Mouse (Mus musculus) kidney, adult 9 months (tissue): ENCODE results near the gene Msh3.

Source experiments
- DNase-seq: peaks from one replicate; pipeline ENCODE4 v3.0.0; 2022

Msh3 gene

DNA sequence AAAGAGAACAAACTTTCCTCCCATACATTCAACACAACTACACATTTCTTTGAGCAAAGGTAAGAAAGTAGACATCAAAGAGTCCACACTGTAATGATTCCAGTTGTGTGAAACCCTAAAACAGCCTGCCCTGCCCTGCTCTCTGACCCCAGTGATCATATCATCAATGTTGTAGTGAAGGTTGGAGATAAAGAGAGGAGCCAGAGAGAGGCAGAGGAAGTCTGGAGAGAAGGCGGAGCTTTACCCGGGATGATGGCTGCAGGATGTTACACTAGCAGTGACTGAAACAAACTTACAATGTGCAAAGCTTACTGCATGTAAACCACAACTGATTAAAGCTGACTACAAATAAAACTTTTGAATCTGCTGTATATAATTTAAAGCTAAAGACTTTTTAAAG is 26.8 kb downstream of the Msh3 start:
- no peak for DNase-seq

DNA sequence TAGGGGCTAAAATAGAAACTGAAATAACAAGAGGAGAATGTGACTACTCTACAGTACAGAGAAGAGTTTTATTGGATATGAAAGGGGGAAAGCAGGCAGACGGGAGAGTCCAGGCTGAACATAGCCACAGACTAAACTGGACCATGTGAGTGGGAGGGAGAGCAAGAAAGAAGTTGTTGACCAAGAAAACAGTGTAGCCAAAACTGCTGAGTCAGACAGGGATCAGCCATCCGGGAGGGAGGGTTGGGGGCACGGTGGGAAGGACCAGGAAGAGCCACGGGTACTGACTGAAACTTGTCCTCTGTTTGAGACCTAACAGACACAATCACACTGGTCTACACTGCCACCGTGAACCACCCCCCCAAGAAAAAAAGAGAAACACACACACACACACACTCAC is 28.8 kb downstream of the Msh3 start:
- no peak for DNase-seq

DNA sequence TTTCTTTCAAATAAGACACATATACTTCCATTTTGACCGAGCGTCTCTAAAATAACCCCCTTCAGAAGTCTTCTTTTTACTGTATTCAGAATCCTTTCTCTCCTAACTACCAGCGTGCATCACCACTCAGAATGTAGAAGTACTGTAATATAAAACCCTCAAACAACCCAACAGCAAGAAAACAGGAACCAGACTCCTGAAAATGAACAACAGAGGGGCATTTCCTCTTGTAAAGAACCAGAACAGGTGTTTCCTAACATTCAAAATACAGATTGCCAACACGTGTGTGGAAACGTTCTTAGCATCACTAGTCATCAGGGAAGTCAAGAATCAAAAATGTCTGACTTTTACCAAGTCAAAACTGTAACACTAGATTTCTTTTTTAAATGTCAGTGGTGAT is 34.0 kb downstream of the Msh3 start:
- no peak for DNase-seq

DNA sequence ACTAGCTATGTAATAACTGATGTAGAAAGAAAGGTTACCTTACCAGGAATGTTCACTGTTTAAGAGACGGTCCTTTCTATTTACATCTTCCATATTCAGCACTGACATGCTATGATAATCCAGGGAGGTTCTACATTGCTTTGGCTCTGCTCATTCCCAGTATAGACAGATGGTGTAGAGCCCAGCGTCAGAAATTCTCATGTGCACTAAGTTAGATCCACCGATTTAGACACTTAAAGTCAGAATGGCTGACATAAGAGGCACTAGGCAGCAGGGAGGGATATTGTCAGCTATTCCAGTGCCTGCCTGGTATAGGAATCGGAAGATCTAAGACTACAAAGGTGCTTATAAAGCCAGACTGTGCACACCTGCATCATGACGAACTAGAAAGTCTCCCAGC is 40.2 kb downstream of the Msh3 start:
- no peak for DNase-seq

DNA sequence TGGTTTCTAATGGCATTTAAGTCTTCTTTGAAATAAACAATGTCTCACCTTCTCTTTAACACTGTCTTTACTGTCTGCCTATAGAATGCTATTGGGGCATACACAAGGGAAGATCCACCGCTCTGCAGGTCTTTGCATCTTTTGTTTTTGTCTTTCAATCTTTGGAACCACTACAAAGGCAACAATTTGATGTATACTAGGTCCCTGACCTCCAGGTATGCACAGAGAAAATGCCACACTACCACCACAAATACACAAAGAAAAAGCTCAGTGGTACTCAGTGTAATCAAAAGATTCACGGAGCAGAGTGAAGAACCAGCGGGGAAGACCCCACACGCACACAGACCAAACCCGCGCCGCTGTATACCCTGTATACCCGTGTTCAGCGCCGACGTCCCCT is 49.1 kb downstream of the Msh3 start, which contains the start of gene Gm20379:
Gene Gm20379, plus strand, starts transcription at position 301 of the 400 bp plus-strand sequence.
- DNase-seq: no peak

DNA sequence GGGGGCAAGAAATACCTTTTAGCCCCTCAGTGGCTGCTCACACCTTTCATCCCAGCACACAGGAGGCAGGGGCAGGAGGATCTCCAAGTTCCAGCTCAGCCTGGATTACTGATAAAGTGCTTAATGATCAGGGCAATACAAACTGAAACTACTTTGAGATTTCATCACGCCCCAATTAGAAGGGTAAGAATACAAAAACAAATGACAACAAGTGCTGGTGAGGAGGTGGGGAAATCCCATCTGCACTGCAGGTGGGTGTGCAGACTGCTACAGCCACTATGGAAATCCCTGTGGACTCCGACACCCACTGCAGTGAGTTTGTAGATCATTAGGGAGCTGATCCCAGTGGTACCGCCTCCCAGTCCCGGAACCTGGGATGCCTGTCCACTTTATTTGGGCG is 50.5 kb downstream of the Msh3 start:
- no peak for DNase-seq

DNA sequence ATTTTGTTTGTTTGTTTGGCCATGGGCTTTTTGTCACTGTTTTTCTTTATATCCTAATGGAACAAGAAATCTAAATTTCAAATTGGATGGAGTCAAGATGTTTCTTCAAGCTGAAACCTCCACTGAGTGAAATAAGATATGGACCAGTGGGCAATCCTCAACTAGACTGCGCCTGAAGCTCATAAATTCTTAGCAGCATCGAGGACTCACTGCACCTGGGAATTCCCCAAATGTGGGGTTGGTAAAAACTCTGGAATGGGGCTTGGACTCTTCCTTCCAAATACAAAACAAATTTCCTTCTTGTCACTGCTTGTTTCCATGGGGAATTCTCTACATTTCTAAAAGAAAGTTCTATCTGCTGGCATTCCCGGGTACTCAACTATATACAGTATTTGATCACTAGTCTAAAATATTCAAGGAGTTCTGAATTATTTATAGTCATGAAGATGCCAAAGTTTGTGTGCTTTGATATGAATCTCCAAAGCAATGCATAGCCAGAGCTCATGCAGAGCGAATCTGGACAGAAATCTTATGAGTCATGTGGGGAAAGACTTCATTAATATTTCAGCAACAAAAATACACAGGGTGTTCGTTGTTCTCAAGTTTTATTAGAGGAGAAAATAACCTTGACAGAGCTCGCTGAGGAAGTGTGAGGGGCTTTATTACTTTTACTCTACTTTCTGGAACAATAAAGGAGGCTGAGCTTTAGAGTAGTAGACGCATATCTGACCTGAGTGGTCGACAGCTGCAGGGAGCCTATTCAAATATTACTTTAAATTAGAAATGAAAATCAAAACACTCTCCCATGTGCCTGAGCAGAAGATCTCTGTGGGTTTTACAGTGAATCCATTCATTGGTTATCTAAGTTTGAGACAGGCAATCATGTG is 51.5 kb downstream of the Msh3 start:
- no peak for DNase-seq

DNA sequence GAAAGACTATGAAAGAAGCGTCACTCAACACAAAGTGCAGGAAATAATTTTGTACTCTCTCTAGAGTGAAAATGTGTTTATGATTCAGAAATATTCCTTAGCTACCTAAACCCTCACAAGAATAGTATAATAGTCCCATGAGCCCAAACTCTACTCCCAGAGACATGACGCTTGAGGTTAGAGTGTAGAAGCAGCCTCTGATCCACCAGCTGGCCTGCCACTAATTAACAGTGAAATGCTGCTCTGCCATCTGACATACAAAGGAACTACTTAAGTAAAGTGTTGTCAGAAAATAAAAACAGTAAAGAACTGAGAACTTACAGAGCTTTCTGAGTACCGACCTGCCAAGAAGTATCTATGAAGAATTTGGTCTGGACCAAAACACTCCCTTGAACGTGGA is 52.3 kb downstream of the Msh3 start:
- DNase-seq: no peak

DNA sequence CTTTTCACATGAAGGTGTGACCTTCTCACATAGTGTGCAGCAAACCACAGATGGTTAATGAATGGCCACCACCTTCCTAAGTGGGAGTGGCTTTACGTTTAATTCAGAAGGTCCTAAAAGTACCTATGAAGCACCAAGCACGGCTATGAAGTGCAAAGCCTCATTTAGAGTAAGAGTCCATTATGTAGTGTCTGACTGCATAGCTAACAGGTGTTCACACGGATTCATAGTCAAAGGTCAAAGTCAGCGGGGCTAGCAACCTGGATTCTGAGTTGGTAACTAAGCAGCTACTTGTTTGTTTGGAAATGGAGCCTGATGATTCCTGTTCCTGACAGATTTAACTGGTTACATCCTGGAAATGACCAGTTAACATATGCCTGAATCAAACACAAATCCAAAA is 53.0 kb downstream of the Msh3 start:
- peak; percentile 13 for DNase-seq

DNA sequence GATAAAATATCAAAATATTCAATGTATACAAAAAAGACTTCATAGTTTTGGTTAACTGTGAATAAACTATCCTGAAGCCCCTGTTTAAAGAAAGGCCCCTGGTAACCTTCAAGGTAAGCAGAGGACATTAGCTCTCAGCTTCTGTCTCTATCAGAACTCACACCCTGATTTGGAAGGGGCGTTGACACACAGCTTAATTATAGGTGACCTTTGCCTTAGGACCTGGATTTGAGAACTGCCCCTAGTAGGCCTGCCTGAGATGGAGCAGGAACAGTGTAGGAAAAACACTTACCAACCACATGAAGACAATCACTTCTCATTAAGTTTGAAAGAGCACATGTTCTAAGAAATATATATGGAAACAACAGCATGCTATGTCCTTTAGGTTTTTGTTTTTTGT is 55.3 kb downstream of the Msh3 start:
- DNase-seq: no peak

DNA sequence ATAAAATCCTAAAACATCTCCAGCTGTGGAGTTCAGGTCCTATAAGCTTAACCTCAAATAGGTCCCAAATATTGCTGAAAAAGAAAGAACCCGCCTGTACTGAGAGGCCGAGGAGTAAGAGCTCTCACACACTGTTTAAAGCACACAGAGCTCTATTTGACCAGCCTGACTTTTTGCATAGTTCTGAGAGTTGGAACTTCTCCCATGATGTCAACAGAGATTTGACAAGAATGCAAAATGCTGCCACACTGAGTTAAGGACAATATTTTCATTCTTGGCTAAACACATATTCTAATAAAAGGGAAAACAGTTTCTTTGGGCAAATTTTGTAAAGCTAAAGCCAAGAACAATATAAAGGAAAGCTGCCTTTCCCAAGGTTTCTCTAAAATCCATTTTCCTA is 57.8 kb downstream of the Msh3 start:
- no peak for DNase-seq

DNA sequence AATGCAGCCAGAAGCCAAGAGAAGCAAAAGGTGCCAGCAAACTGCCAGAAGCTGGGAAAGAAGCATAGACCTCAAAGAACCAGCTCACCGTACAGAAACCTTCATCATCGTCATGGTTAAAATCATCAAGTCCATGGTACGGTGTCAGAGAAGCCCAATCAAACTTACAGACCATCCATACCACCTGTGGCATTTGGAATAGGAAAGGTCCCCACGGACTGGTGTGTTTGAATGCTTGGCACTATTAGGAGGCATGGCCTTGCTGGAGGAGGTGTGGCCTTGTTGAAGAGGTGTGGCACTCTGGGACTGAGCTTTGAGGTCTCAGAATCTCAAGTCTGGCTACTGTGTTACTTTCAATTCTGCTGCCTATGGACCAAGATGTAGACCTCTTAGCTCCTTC is 58.3 kb downstream of the Msh3 start:
- no peak for DNase-seq

DNA sequence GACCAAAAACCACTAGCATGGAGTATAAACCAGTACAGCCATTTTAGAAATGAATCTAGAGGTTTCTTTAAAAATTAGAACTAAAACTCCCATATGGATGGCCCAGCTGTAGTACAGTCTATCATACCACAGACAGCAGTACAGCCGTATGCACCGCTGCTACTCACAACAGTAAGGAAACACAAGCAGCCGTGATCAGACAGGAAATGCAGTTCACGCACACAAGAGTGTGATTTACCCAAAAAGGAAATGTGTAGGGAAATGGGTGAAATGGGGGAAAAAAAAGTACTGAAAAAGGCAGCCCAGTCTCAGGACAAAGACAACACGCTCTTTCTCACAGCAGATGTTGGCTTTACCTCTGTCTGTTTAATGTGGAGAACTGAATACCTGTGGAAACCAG is 60.9 kb downstream of the Msh3 start:
- DNase-seq: no peak

DNA sequence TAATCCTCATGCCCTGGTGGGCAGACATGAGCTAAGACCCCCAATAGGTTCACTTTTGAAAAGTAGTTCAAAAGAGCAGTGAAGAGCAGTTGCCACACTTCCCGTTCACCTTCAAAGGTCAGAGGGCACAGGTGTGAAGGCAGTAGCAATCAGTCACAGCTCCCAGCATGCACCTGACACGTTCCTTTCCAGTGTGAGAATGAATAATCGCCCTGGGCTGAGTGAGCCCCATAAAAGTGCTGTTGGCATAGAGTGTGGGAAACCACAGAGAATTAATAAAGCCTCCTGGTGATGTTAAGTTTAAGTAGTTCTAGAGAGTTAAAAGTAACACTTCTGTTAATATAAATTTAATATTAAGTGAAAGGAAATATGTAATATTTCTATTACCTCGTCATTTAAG is 63.2 kb downstream of the Msh3 start:
- peak; percentile 48 for DNase-seq

DNA sequence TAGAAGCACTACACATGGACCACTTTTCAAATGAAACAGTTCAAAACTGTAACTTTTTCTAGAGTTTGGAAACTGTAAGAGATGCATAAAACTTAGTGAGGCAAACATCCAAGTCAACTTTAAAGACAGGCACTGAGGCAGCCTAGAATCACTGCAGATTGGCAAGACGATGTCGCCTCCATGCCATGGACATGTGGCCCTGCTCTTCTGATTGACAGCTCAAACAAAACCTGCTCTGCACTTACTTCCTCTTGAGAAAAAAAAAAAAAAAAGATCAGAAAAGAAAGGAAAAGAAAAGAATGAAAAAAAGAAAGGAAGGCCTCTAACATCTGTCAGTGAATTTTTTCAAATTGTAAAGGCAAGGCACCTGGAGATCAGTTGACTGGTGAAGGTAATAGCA is 77.8 kb downstream of the Msh3 start:
- no peak for DNase-seq

DNA sequence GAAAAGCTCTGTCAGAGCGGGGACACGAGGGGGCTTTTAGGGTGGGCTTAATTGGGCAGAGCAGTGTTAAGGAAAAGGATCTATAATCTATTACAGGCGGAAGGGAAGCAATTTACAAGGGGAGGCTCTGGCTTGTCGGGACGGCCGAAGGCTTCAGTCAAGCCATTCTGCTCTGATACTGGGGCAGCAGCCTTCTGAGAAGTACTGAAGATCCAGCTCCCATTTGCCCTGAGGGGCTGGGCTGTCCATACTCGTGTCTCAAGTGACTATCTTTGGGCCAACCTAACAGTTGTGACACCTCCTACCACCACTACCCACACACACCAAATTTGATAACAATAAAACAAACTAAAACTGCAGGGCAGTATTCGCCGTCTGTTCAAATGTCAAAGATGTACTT is 79.5 kb downstream of the Msh3 start:
- DNase-seq: no peak

DNA sequence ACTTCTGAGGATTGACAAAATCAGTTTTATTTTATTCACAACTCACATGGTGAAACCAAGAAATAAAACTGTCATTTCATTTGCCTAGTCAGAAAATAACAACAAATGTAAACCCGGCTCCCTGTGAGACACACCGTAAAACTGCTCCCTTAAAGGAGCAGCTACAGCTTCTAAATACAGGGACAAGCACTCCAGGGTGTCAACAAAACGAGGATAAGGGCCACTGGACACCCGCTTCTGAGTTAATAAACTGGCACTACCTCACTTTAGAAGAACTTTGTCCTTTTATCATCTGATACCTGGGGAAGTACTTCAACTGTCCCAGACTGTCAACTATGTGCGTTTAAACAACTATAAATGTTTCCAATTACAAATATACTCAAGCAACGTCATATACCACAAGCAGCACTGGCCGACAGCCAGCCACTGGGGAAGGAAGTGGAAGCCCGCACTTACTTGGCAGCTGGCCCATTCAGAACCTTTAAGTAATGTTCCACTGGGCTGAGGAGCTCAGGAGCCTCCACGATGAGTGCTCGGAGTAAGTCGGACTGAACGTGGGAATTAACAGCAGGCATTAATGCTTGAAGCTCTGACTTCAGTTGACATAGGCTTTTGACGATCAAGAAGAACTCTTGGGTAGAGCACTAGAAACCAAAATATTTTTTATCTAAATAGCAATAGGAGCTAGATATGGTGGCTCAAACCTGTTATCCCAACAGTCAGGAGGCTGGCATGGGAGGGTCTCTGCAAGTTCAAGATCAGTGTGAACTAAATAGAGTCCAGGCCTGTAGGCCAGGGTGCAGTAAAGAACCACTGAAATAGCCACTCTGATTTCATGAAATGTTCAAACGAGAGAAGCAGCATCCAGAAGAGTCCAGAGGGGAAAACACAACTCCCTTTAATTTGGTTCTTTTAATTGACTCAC is 80.3 kb downstream of the Msh3 start:
- peak; percentile 78 for DNase-seq

DNA sequence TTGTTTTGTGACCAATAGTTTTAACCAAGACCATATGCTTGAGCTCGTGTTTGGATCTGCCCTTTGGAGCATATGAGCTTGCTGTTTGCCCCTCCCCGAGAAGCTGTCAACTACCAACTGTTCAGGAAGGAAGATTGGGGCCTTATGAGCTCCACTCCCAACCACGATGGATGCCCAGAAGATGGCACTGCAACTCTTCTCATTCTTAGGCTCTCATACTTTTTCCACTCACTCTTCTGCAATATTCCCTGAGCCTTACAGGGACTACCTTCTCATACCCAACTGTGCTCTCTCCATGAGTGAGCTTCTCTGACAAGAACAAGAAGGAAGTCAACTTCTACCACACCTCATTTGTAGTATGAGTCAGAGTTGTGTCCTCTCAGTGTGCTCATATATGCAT is 87.7 kb downstream of the Msh3 start:
- peak; percentile 18 for DNase-seq

DNA sequence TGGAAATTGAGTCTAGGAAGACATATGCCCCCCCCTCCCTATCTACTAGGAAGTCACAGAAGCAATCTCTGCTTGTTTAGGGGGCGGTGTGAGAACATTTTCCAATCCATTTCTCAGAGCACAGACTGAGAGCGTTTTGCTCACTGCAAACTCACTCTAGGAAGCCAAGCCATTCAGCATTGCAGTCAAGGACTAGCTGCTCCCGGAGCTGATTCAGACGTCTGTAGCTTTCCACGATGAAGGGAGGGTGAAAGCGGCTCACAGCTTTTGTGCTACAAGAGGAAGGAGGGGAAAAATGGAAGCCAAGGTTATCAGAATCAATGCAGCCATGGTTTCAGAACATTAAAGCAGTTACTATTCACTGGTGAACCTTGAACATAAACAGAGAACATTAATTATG is 91.2 kb downstream of the Msh3 start:
- no peak for DNase-seq

DNA sequence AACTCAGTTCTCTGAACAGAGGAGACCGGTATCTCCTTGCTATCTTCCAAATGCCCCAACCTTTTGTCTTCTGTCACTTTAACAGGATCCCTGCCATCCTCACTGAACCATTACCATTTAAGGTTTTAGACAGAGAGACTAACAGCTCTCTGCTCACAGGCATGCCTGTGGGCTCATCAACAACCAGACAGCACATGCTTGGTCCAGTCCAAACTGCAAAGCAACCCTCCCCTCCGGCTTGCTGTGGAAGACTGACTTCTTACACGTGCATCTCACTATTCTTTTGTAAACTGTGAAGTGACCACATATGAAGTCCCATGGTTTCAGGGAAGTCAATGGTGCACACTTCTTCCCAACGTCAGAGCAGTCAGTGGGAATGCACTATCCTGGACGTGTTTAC is 93.5 kb downstream of the Msh3 start:
- no peak for DNase-seq

DNA sequence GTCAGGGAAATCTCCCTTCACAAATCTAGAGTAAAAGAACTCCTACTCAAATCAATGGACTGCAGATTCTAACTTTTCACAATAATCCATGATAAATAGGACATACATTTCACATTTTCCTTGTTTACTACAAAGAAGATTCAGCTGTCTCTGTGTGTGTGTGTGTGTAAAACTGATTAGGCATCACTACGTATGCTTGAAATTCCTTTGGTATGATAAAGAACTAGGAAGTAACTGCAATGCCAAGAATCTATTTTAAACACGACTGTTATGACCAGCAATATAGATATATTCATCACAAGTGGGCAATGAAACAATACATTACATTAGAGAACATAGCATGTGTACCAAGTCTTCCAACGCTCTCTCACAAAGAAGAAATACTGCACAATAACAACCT is 99.3 kb downstream of the Msh3 start:
- DNase-seq: no peak

DNA sequence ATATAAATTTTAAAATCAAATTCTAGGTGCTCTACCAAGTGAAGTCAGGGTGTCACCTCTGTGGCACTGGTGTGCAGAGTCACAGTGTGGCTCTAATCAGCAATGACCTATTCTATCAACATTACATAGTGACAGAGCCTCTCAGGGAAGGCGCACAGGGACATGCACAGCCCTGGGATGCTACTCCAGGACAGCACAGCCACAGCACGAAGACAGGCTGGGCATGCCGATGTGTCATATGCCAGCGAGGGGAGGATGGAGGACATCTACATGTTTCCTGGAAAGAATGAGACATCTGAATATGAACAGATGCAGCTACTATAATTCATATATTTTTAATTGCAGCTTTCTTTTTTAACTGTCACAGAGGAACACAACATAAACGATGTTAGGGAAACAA is 101.0 kb downstream of the Msh3 start:
- no peak for DNase-seq

DNA sequence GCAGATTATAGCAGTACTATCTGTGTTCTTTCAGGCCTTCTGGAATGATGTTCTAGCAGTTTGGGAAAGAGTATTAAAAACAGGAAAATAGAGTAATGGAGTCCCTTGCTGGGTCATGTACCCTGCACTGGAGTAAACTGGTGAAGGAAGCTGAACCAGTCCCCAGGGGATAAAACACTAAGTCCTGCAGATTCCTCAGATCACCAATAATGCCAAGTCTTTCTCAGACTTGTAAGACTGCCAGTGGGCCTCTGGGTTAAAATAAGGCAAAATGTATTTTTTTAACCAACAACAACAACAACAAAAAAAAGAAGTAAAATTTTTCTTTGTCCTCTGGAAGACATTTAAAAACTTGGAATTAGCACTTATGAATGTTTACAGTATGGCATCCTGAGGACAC is 102.5 kb downstream of the Msh3 start:
- DNase-seq: no peak

DNA sequence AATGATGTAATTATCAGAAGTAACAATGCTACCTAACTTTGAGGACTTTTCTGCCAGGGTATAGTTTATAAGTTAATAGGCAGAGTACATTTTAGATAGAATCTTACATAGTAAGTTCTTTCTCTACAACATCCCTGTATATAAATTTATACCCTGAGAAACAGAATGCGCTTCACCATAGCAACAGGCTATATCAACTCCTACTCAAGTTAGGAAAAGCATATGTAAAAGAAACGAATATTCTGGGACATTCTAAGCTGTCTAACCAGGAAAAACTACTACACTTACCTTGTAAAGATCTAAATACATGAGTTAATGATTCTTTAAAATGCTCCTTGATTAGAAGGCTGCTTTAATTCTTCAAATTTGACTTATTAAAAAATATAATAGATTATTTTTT is 107.2 kb downstream of the Msh3 start:
- DNase-seq: no peak
